Mouse (Mus musculus) hindbrain, embryonic 15.5 days (tissue): Measurements from ENCODE around the gene Ddi2. TPM values are rescaled to one million over a fixed set of nuclear protein-coding genes. Genes with fewer than 3 reads are reported as not detected.
"Not testable (repeated sequence)": the region's sequence is repeated elsewhere in the genome, so short reads cannot be mapped to it uniquely, and the experiment has no call there.

Experiments
- ATAC-seq: fragments of 200-750 bp; cut with Nextera tagmentation; 2 replicates; pipeline ENCODE4 v1.8.0; 2017; ENCODE audit warnings: low read depth, moderate number of reproducible peaks, moderate TSS enrichment; ENCODE audit not compliant: low FRiP score
- H3K27ac ChIP-seq: fragments of 300-500 bp; sonication (generic); replicated peaks from 2 replicates; pipeline ENCODE4 v1.5.1; 2015; ENCODE audit warnings: mild to moderate bottlenecking, inconsistent platforms
- H3K27me3 ChIP-seq: fragments of 300-500 bp; sonication (generic); 2 replicates; pipeline ENCODE4 v1.6.1; 2015; ENCODE audit warnings: control low read depth, inconsistent platforms
- H3K36me3 ChIP-seq: fragments of 300-500 bp; sonication (generic); 2 replicates; pipeline ENCODE4 v1.6.1; 2015; ENCODE audit warnings: control low read depth, inconsistent platforms
- H3K4me1 ChIP-seq: fragments of 300-500 bp; sonication (generic); replicated peaks from 2 replicates; pipeline ENCODE4 v1.6.1; 2015; ENCODE audit warnings: control low read depth, inconsistent platforms
- H3K4me2 ChIP-seq: fragments of 300-500 bp; sonication (generic); 2 replicates; pipeline ENCODE4 v1.6.1; 2015; ENCODE audit warnings: moderate library complexity, mild to moderate bottlenecking, inconsistent platforms
- H3K4me3 ChIP-seq: fragments of 300-500 bp; sonication (generic); 2 replicates; pipeline ENCODE4 v1.5.1; 2015; ENCODE audit warnings: mild to moderate bottlenecking, inconsistent platforms
- H3K9ac ChIP-seq: fragments of 300-500 bp; sonication (generic); 2 replicates; pipeline ENCODE4 v1.6.1; 2015; ENCODE audit warnings: inconsistent platforms
- H3K9me3 ChIP-seq: fragments of 300-500 bp; sonication (generic); 2 replicates; pipeline ENCODE4 v1.6.1; 2016; ENCODE audit warnings: control low read depth, inconsistent platforms
- WGBS: fragments of 180-500 bp; shearing (Covaris S2); methylation state at CpG from one replicate; pipeline ENCODE4 v1.1.7; 2015; 5-methylcytosine and 5-hydroxymethylcytosine counted together
- polyA plus RNA-seq: library from polyadenylated mRNA; unstranded; fragments of >200 nt; fragmentation: Nextera tagmentation; extraction: Ambion mirVana; gene quantifications from 2 replicates; pipeline ENCODE4 v1.2.1, GENCODE M21; 2015

The Ddi2 gene
- 13.8 and 15.1 TPM in 2 replicates for polyA plus RNA-seq

DNA sequence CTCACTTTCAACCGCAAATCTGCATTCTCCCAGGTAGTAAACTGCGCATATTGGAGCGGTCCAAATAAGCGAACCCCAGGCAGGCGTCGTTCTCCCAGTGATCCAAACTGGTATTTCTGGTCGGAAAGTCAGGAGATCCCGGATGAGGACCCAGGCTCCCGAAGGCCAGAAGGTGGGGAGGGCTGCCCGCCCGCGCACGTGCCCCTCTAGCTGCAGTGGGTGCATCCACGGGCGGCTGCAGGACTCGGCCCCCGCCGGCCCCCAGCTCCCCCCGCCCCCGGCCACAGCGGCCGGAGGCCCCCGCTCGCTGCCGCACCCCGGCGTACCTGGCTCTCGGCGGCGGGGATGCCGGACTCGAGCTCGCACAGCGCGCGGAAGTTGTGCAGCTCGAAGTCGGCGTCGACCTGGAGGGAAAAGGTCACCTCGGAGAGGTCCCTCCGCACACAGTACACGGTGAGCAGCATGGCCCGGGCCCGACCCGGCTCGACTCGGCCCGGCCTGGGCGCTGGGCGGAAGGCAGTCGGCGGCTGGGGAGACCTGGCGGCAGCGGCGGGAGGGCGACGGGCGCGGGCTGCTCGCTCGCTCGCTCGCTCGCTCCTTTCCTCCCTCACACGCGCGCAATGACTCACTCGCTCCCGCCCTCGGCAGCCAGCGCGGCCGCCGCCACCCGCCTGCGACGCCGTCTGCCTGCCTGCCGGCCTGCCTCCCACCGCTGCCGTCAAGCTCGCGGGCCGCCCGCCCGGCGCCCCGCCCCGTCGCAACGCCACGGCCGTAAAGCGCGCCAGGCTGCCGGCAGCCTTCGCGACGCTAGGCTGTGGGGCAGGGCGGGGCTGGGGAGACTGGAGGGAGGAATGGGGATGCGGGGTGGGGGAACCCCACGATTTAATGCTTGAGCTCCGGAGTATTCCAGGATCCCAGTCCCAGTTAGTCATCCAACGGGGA lies at the start of gene Ddi2:
TSS of gene Ddi2 (minus strand) at position 689 of the 942 bp plus-strand sequence.
- ATAC-seq: peak; percentile 90
- Histone ChIP-seq H3K27ac (peak within 1 kb of the TSS; percentile 87), H3K4me2 (peak within 1 kb of the TSS; percentile 72), H3K4me1 (peaks cover 28% of the 10 kb centered on the region), H3K36me3 (no peaks in the 10 kb centered on the region), H3K9me3 (no peaks in the 10 kb centered on the region), H3K9ac (peak within 1 kb of the TSS; percentile 77), H3K4me3 (peak within 1 kb of the TSS; percentile 71), H3K27me3 (no peaks in the 10 kb centered on the region)
- whole genome bisulfite sequencing: under 1% methylated on average over 83 of the region's 105 CpGs

DNA sequence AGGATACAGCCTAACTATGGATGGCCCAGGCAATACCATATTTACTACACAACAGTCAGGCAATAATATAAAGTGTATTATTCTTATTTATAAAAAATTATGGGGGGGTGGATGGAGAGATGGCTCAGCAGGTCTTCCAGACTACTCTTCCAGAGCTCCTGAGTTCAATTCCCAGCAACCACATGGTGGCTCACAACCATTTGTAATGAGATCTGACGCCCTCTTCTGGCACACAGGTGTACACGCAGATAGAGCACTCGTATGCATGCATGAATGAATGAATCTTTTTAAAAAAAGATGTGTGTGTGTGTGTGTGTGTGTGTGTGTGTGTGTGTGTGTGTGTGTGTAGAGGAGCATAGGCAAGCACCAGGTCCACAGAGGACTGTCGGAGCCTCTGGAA lies 49.8 kb upstream of the Ddi2 start:
- ATAC-seq: not testable (repeated sequence)
- 89% methylated on average over 4 of the region's 4 CpGs for WGBS

DNA sequence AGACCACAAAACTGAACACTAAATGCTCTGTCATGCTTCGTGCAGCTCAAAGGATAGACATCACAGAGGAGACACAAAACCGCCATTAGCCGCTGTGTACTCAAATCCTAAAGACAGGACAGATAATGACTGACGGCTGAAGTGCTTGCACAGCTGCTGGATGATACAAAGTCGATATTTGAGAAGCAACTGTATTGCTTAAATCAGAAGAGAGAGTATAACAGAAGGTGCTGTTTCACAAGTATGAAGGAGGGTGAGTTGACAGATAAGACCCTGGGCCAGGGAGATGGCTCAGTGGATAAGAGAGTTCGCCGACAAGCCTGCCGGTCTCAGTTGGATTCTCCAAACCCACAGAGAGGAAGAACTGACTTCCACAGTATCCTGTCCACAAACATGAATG lies 48.6 kb upstream of the Ddi2 start:
- Histone ChIP-seq H3K27me3 (no peaks in the 10 kb centered on the region), H3K9ac (no peak overlapping the region), H3K4me1 (peaks cover 11% of the 10 kb centered on the region), H3K9me3 (no peaks in the 10 kb centered on the region), H3K36me3 (peaks cover 87% of the 10 kb centered on the region), H3K27ac (no peak overlapping the region), H3K4me3 (no peak overlapping the region), H3K4me2 (no peak overlapping the region)
- no peak for ATAC-seq
- WGBS: 95% methylated on average over 8 of the region's 8 CpGs

More for the DNA sequence above, 49.8 kb upstream of the Ddi2 start:
- not testable (repeated sequence) for H3K9ac ChIP-seq, H3K9me3 ChIP-seq, H3K4me2 ChIP-seq, H3K4me3 ChIP-seq, H3K27me3 ChIP-seq, H3K27ac ChIP-seq, H3K4me1 ChIP-seq
- peaks cover 87% of the 10 kb centered on the region for H3K36me3 ChIP-seq

DNA sequence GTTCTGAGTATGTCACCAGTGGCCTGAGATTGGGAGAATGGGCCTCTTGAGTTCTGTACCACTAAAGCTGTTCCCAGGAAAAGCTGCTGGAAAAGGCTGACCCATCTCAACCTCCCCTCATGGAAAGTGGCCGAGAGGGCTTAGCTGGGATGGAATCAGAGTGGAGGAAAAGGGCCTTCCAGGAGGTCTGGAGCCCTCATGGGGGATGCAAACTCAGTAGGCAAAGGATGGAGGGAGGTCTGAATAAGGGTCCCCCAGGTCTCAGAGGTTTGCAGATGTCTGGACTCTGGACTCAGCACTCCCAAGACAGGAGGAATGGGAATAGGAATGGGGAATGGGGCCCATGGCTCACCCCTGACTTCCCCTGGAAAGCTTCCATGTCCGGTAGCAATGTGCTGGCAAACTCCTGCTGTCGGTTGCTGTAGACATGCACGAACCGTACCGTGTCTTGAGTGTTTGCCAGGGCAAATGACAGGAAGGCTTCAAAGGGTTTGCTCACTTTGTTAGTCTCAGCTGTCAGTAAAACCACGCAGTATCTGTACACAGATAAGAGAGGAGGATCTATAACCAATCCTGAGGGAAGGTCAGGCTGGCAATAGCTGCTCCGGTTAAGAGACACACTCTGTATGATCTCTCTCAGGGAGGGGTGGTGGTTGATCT lies 46.4 kb upstream of the Ddi2 start:
- 79% methylated on average over 8 of the region's 8 CpGs for WGBS

DNA sequence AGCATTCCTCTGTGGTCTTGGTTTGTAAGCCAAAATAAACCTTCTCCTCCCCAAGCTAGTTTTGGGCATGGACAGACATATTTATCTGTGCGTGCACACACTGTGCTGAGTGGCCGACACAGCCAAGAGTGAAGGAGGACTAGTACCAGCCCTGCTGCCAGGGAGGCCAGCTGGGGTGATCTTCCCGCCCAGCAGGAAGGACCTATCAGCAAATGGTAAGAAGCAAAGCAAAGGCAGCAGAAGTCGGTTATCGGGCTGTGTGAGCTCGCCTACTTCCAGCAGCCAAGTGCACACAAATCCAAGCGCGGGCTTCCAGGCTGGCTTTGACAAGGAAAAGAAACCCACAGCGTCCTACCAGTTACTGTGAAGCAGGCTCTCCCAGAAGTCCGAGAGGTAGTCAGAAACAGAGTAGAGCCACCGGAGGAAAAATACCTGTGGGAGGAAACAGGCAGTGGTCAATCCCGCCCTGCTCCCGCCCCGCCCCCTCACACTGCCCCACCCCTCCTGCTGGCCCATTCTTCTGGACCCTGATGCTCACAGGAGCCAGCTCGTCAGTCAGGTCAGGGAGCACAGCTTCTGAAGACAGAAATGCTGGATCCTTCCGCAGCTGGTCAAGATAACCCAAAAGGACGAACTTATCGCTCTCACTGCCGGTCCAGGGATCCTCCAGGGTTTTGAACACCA lies 44.3 kb upstream of the Ddi2 start:
- peak; percentile 33; the same call in 1 of the 2 replicates for ATAC-seq
- Histone ChIP-seq H3K9ac (no peak overlapping the region), H3K4me3 (no peak overlapping the region), H3K9me3 (no peaks in the 10 kb centered on the region), H3K4me2 (0 out of 2 replicates have a peak overlapping the region, but pooled peaks have one; percentile 6), H3K27ac (peak overlapping the region; percentile 76), H3K4me1 (peaks cover 19% of the 10 kb centered on the region), H3K36me3 (peaks cover 71% of the 10 kb centered on the region), H3K27me3 (no peaks in the 10 kb centered on the region)
- 65% methylated on average over 19 of the region's 19 CpGs for WGBS

More for the DNA sequence above, 46.4 kb upstream of the Ddi2 start:
- no peak for ATAC-seq
- Histone ChIP-seq H3K9me3 (no peaks in the 10 kb centered on the region), H3K27me3 (no peaks in the 10 kb centered on the region), H3K4me3 (no peak overlapping the region), H3K27ac (no peak overlapping the region), H3K4me1 (peaks cover 19% of the 10 kb centered on the region), H3K4me2 (no peak overlapping the region), H3K36me3 (peaks cover 76% of the 10 kb centered on the region), H3K9ac (no peak overlapping the region)

DNA sequence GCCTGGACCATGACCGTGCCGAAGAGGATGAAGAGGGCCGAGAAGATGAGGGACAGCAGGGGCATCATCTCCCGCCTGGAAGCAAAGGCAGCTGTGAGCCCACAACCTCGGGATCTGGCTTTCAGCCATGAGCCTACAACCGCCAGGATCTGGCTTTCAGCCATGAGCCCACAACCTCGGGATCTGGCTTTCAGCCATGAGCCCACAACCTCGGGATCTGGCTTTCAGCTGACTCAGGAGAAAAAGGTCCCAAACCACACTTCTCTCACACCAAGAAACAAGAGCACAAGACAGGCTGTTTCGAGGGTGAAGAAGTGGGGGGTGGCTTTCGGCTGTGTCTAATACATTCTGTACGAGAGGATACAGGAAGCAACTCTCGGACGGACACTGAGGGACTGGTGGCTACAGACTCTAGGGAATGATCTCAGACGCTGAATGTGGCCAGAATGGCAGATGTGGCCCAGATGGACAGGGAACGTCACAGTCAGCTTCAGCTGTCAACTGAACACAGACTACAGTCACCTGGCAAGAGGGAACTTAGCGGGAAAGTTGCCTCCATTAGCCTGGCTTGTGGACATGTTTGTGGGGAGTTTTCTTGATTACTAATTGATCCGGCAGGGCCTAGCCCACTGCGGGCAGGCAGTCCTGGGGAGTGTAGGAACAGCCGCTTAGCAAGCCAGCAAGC lies 43.6 kb upstream of the Ddi2 start:
- 45% methylated on average over 19 of the region's 19 CpGs for WGBS
- ATAC-seq: peak; percentile 70
- Histone ChIP-seq H3K4me3 (no peak overlapping the region), H3K9me3 (no peaks in the 10 kb centered on the region), H3K4me2 (peak overlapping the region; percentile 8), H3K9ac (no peak overlapping the region), H3K4me1 (peaks cover 19% of the 10 kb centered on the region), H3K27me3 (no peaks in the 10 kb centered on the region), H3K27ac (peak overlapping the region; percentile 76), H3K36me3 (peaks cover 71% of the 10 kb centered on the region)

DNA sequence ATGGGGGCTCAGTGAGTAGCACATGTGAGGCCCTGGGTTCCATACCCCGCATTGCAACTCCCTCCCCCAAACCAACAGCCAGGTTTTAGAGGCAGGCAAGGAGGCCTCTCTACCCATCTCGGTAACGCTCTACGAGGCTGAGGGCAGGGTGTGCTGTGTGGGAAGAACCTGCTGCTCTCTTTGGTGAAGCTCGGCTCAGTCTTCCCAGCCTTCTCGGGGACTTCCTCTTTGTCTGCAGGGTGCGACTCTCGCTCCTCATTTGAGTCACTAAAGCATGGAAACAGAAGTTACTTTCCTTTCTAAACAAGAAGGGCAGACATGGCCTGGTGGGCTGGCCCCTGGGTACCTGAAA lies 43.1 kb upstream of the Ddi2 start:
- H3K4me3 ChIP-seq: no peak overlapping the region
- ATAC-seq: peak; percentile 41; the same call in 1 of the 2 replicates
- H3K4me2 ChIP-seq: peak overlapping the region; percentile 8
- H3K4me1 ChIP-seq: peaks cover 19% of the 10 kb centered on the region
- H3K27ac ChIP-seq: peak overlapping the region; percentile 76
- H3K36me3 ChIP-seq: peaks cover 69% of the 10 kb centered on the region
- no peaks in the 10 kb centered on the region for H3K27me3 ChIP-seq
- H3K9me3 ChIP-seq: no peaks in the 10 kb centered on the region
- 51% methylated on average over 8 of the region's 8 CpGs for WGBS
- no peak overlapping the region for H3K9ac ChIP-seq

DNA sequence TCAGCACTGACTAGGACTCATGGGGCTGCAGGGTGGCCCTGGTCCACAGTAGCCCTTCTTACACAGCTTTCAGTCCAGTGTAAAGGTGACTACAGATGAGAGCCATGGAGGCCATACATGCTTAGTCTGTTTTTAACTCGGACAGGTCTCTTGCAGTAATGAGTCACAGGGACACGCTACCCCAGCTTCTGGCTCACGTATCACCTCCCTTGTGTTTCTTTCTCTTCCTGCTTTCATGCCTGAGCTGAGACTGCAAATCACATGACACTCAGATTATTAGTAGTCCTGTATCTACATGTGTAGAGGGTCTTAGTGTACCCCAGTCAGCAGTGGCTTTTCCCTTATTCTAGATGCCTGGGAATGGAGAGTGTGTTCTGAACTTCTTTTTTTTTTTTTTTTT lies 41.8 kb upstream of the Ddi2 start:
- H3K36me3 ChIP-seq: peaks cover 57% of the 10 kb centered on the region
- no peaks in the 10 kb centered on the region for H3K27me3 ChIP-seq
- no peaks in the 10 kb centered on the region for H3K9me3 ChIP-seq
- no peak for ATAC-seq
- H3K4me1 ChIP-seq: peaks cover 19% of the 10 kb centered on the region
- 97% methylated on average over 3 of the region's 3 CpGs for WGBS
- H3K9ac ChIP-seq: no peak overlapping the region
- no peak overlapping the region for H3K27ac ChIP-seq
- H3K4me3 ChIP-seq: no peak overlapping the region
- H3K4me2 ChIP-seq: no peak overlapping the region

DNA sequence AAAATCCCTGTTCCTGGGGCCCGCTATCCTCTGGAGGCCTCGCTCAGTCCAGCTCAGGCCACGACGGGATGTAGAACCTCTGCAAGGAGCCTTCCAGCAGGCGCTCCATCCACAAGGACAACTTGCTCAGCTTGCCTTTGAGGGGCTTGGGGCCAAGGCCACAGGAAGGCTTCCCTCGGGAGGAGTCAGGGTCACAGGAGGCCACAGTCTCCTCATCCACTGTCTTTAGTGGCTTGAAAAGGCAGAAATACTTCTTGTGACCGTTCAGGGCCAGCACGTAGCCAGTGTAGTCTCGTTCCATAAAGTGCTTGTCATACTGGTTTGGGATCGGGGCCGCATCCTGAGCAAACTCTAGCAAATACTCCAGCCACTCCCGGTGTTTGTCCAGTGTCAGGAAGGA lies 40.3 kb upstream of the Ddi2 start:
- Histone ChIP-seq H3K4me2 (no peak overlapping the region), H3K27me3 (no peaks in the 10 kb centered on the region), H3K9ac (no peak overlapping the region), H3K9me3 (no peaks in the 10 kb centered on the region), H3K36me3 (peaks cover 43% of the 10 kb centered on the region), H3K27ac (no peak overlapping the region), H3K4me3 (no peak overlapping the region), H3K4me1 (peaks cover 19% of the 10 kb centered on the region)
- ATAC-seq: no peak
- 96% methylated on average over 12 of the region's 12 CpGs for WGBS

DNA sequence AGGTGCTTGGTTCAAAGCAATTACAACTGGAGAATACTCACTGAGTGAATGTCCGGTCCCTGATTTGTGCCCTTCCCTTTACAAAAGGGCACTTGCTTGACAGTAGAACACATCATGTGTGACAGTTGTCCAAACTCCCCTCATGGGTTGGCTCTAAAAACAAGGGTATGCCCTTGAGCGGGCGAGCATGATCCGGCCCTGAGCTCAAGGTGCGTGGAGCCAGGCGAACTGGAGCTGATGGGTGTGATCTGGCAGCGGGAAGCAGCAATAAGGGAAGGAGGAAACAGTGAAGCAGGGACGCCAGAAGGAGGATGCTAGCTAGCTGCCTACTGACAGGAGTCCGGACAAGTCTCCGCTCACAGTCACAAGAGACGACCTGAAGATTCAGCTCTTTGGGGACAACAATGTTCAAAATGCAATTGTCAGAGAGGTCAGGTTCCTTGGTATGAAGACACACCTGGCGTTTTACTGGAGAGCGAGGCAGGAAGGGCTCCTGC lies 38.9 kb upstream of the Ddi2 start:
- Histone ChIP-seq H3K4me1 (peaks cover 12% of the 10 kb centered on the region), H3K9me3 (no peaks in the 10 kb centered on the region), H3K4me3 (no peak overlapping the region), H3K36me3 (peaks cover 31% of the 10 kb centered on the region), H3K27ac (no peak overlapping the region), H3K27me3 (no peaks in the 10 kb centered on the region), H3K9ac (no peak overlapping the region), H3K4me2 (no peak overlapping the region)
- 95% methylated on average over 13 of the region's 13 CpGs for WGBS
- no peak for ATAC-seq

DNA sequence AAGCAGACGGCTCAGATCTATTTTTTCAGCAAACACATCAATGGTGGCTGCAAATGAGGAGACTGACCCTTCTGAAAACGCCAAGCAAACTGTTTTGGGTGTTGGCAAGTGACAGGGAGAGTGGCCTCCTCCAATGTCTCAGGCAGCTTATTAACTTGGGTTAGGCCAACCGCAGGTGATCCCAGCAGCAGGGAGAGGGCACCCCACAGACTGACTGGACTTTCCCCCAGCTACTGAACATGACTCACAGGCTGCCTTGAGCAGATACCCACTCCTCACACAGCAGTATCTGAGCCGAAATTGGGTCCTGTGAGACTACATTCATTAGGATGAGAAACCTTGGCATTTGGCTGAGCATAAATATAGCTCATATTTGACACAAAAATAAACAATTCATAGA lies 37.7 kb upstream of the Ddi2 start:
- ATAC-seq: no peak
- H3K36me3 ChIP-seq: peaks cover 28% of the 10 kb centered on the region
- H3K4me1 ChIP-seq: peaks cover 1% of the 10 kb centered on the region
- H3K27me3 ChIP-seq: no peaks in the 10 kb centered on the region
- WGBS: 90% methylated on average over 4 of the region's 4 CpGs
- no peak overlapping the region for H3K4me2 ChIP-seq
- no peak overlapping the region for H3K4me3 ChIP-seq
- no peak overlapping the region for H3K9ac ChIP-seq
- no peak overlapping the region for H3K27ac ChIP-seq
- H3K9me3 ChIP-seq: no peaks in the 10 kb centered on the region
